Mouse (Mus musculus) stomach, postnatal 0 days (tissue): Measurements from ENCODE around the gene Cbx7. TPM values are rescaled to one million over a fixed set of nuclear protein-coding genes. Genes with fewer than 3 reads are reported as not detected.
"Not testable (repeated sequence)": the region's sequence is repeated elsewhere in the genome, so short reads cannot be mapped to it uniquely, and the experiment has no call there.

Experiments
- ATAC-seq: fragments of 200-750 bp; cut with Nextera tagmentation; 2 replicates; pipeline ENCODE4 v1.8.0; 2017; ENCODE audit not compliant: low FRiP score, low TSS enrichment
- DNase-seq: peaks from one replicate; pipeline ENCODE4 v3.0.0-alpha.2; 2016; ENCODE audit warnings: low spot score
- H3K27ac ChIP-seq: fragments of 300-500 bp; sonication (generic); replicated peaks from 2 replicates; pipeline ENCODE4 v1.5.1; 2014; ENCODE audit warnings: mild to moderate bottlenecking, control low read depth
- H3K27me3 ChIP-seq: fragments of 300-500 bp; sonication (generic); 2 replicates; pipeline ENCODE4 v1.6.1; 2014; ENCODE audit warnings: low read length; ENCODE audit not compliant: control insufficient read depth, insufficient read depth
- H3K36me3 ChIP-seq: fragments of 300-500 bp; sonication (generic); 2 replicates; pipeline ENCODE4 v1.6.1; 2014; ENCODE audit warnings: low read length, mixed read lengths; ENCODE audit not compliant: control insufficient read depth, insufficient read depth
- H3K4me1 ChIP-seq: fragments of 300-500 bp; sonication (generic); replicated peaks from 2 replicates; pipeline ENCODE4 v1.6.1; 2014; ENCODE audit warnings: antibody characterized with exemption; ENCODE audit not compliant: control insufficient read depth, insufficient read depth
- H3K4me2 ChIP-seq: fragments of 300-500 bp; sonication (generic); replicated peaks from 2 replicates; pipeline ENCODE4 v1.6.1; 2014; ENCODE audit warnings: low read depth, mild to moderate bottlenecking, control low read depth, moderate library complexity
- H3K4me3 ChIP-seq: fragments of 300-500 bp; sonication (generic); 2 replicates; pipeline ENCODE4 v1.5.1; 2014; ENCODE audit warnings: low read depth, low read length, control low read depth
- H3K9ac ChIP-seq: fragments of 300-500 bp; sonication (generic); 2 replicates; pipeline ENCODE4 v1.6.1; 2014; ENCODE audit warnings: mild to moderate bottlenecking, low read length, control low read depth, mixed read lengths
- H3K9me3 ChIP-seq: fragments of 300-500 bp; sonication (generic); 2 replicates; pipeline ENCODE4 v1.6.1; 2016; ENCODE audit warnings: low read length; ENCODE audit not compliant: control insufficient read depth
- CTCF ChIP-seq: IDR thresholded peaks from 2 replicates; pipeline ENCODE4 v1.5.1; 2016; ENCODE audit warnings: antibody characterized with exemption, low read depth, mild to moderate bottlenecking, moderate library complexity
- EP300 ChIP-seq: optimal IDR thresholded peaks from 2 replicates; pipeline ENCODE3; 2016; ENCODE audit warnings: antibody characterized with exemption
- WGBS: fragments of 180-500 bp; shearing (Covaris S2); extraction: QIAGEN DNeasy Blood & Tissue Kit; methylation state at CpG from one replicate; pipeline ENCODE4 v1.1.7; 2014; 5-methylcytosine and 5-hydroxymethylcytosine counted together
- polyA plus RNA-seq: library from polyadenylated mRNA; unstranded; fragments of >200 nt; fragmentation: Nextera tagmentation; extraction: Ambion mirVana; gene quantifications from 2 replicates; pipeline ENCODE4 v1.2.1, GENCODE M21; 2015

The Cbx7 gene
- polyA plus RNA-seq, 1 experiment from 2014 or later = 4.8 TPM

GRCm38 (mm10) chr15:79946022-79946421, 24.9 kb downstream of the Cbx7 start:
- Histone ChIP-seq H3K9ac (no peak overlapping the region), H3K36me3 (no peaks in the 10 kb centered on the region), H3K4me3 (no peak overlapping the region), H3K4me2 (no peak overlapping the region), H3K27ac (no peak overlapping the region), H3K27me3 (no peaks in the 10 kb centered on the region), H3K4me1 (peaks cover 3% of the 10 kb centered on the region; the same call in 1 of the 2 replicates), H3K9me3 (no peaks in the 10 kb centered on the region)
- ATAC-seq = peak; percentile 84
- WGBS = 7% methylated on average over 4 of the region's 4 CpGs
- DNase-seq = peak; percentile 92
- TF ChIP-seq CTCF (peak; percentile 97), EP300 (no peak)

DNA sequence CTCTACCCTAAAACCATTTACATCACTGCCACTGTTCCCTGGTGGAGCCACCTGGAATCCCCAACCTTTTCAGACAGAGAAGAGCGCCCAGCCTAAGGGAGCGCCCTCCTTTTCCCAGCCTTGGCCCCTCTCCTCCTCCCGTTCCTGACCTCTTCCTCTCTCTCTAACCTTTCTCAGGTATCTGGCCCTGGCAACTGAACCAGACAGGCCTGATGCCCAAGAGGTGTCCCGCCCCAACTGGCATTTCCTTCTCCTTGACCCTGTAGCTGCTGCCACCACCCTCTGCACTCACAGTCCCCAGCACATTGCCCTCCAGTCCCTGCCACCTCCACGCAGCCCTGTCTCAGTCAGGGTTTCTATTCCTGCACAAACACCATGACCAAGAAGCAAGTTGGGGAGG, 26.0 kb downstream of the Cbx7 start:
- H3K4me1 ChIP-seq = no peaks in the 10 kb centered on the region
- no peaks in the 10 kb centered on the region for H3K36me3 ChIP-seq
- WGBS = 72% methylated on average over 5 of the region's 5 CpGs
- TF ChIP-seq CTCF (no peak), EP300 (no peak)
- ATAC-seq (no peak), DNase-seq (no peak)
- no peaks in the 10 kb centered on the region for H3K27me3 ChIP-seq
- no peaks in the 10 kb centered on the region for H3K9me3 ChIP-seq
- H3K4me2 ChIP-seq = no peak overlapping the region
- H3K9ac ChIP-seq = no peak overlapping the region
- H3K27ac ChIP-seq = no peak overlapping the region
- no peak overlapping the region for H3K4me3 ChIP-seq

- H3K4me2 ChIP-seq = no peak overlapping the region
- DNase-seq (no peak), ATAC-seq (no peak)
- TF ChIP-seq CTCF (no peak), EP300 (no peak)
- H3K9ac ChIP-seq = no peak overlapping the region
- H3K27ac ChIP-seq = no peak overlapping the region
- no peaks in the 10 kb centered on the region for H3K36me3 ChIP-seq
- H3K4me1 ChIP-seq = no peaks in the 10 kb centered on the region
- H3K4me3 ChIP-seq = no peak overlapping the region
- H3K27me3 ChIP-seq = no peaks in the 10 kb centered on the region
- H3K9me3 ChIP-seq = no peaks in the 10 kb centered on the region
- 82% methylated on average over 3 of the region's 3 CpGs for WGBS
These were observed 27.3 kb downstream of the Cbx7 start for GRCm38 (mm10) chr15:79943584-79943983.

- TF ChIP-seq EP300 (no peak), CTCF (no peak)
- H3K4me1 ChIP-seq = no peaks in the 10 kb centered on the region
- no peaks in the 10 kb centered on the region for H3K36me3 ChIP-seq
- WGBS = 87% methylated on average over 6 of the region's 6 CpGs
- H3K4me3 ChIP-seq = no peak overlapping the region
- no peaks in the 10 kb centered on the region for H3K9me3 ChIP-seq
- H3K27ac ChIP-seq = no peak overlapping the region
- no peaks in the 10 kb centered on the region for H3K27me3 ChIP-seq
- H3K9ac ChIP-seq = no peak overlapping the region
- ATAC-seq (no peak), DNase-seq (no peak)
- no peak overlapping the region for H3K4me2 ChIP-seq
These were observed 28.4 kb downstream of the Cbx7 start for GRCm38 (mm10) chr15:79942541-79942940.

DNA sequence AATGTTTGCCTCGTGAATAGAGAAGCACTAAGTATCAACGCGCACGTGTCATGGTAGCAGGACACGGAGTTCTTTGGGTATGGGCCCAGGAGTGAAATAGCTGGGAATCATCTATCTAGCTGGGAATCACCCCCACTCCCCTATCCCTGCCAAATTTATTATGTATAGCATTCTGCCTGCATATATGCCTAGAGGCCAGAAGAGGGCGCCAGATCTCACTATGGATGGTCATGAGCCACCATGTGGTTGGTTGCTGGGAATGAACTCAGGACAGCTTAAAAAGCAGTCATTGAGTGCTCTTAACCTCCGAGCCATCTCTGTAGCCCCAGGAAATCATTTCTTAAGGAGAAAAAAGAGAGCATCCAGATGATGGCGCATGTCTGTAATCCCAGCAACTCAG, 30.0 kb downstream of the Cbx7 start:
- peak; percentile 46; the same call in 1 of the 2 replicates for ATAC-seq
- H3K4me1 ChIP-seq = no peaks in the 10 kb centered on the region
- no peak overlapping the region for H3K4me2 ChIP-seq
- no peaks in the 10 kb centered on the region for H3K27me3 ChIP-seq
- no peak overlapping the region for H3K9ac ChIP-seq
- H3K4me3 ChIP-seq = no peak overlapping the region
- no peaks in the 10 kb centered on the region for H3K9me3 ChIP-seq
- WGBS = 17% methylated on average over 8 of the region's 8 CpGs
- TF ChIP-seq CTCF (peak; percentile 91), EP300 (no peak)
- DNase-seq = no peak
- no peak overlapping the region for H3K27ac ChIP-seq
- H3K36me3 ChIP-seq = no peaks in the 10 kb centered on the region

DNA sequence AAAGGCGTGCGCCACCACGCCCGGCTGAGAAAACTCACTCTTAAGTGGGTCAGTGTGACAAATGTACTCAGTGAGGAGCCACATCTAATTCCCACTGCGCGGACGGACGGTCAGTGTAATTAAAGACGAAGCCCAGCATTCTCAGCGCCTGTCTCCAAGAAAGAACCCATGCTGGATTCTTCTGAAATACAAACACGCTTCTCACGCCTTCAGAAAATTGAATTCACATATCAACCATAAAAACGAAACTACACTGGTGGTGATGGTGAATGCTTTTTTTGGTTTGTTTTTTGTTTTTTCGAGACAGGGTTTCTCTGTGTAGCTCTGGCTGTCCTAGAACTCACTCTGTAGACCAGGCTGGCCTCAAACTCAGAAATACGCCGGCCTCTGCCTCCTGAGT, 31.0 kb downstream of the Cbx7 start:
- Histone ChIP-seq H3K27ac (no peak overlapping the region), H3K4me1 (no peaks in the 10 kb centered on the region), H3K27me3 (no peaks in the 10 kb centered on the region), H3K9me3 (no peaks in the 10 kb centered on the region), H3K4me3 (no peak overlapping the region), H3K9ac (no peak overlapping the region), H3K36me3 (no peaks in the 10 kb centered on the region), H3K4me2 (no peak overlapping the region)
- no peak for DNase-seq
- no peak for ATAC-seq
- TF ChIP-seq EP300 (no peak), CTCF (no peak)
- 83% methylated on average over 16 of the region's 16 CpGs for WGBS

GRCm38 (mm10) chr15:79939501-79939900, 31.4 kb downstream of the Cbx7 start:
- H3K4me1 ChIP-seq, DNase-seq, ATAC-seq, H3K27me3 ChIP-seq, H3K4me2 ChIP-seq, H3K27ac ChIP-seq, H3K4me3 ChIP-seq, H3K9ac ChIP-seq, H3K36me3 ChIP-seq, H3K9me3 ChIP-seq: not testable (repeated sequence)
- 70% methylated on average over 5 of the region's 7 CpGs for WGBS
